Comparison of ENCODE assay signal across 8 mouse cellular contexts in the genomic region with DNA sequence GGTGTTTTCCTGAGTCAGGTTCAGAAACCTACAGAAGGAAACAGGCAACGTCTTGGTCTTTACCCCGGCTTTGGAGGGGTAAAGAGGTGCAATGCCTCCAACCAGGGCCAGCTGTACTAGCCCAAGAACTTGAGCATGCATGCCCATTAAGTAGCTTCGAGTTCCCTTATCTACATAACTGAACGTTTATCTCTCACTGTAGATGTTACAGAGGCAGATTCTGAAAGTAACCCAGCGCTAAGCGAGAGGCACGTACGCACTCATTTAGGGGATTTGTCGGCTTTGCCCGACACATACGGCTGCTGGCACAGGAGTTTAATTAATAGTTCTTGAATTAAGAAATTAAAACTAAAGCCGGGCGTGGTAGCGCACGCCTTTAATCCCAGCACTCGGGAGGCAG. TPM values are rescaled to one million over a fixed set of nuclear protein-coding genes. Genes with fewer than 3 reads are reported as not detected.
DNase-seq lines count a peak whose midpoint lies in the region; ATAC-seq and TF ChIP-seq lines count a peak whose summit lies in the region.

No protein-coding gene starts in this region.

- H3K27ac ChIP-seq in lung, embryonic 15.5 days: 0 out of 2 replicates have a peak overlapping the region, but pooled peaks have one; percentile 91
- no peak overlapping the region for H3K27ac ChIP-seq in cortical plate, adult 2 months (ENCODE audit: insufficient read depth, low read length)
- H3K27ac ChIP-seq in limb, embryonic 10.5 days: peak overlapping the region; percentile 93
- H3K27ac ChIP-seq in neural tube, embryonic 15.5 days (replicated peaks): peak overlapping the region; percentile 91; the same call in 1 of the 2 replicates

- no peak for TF ChIP-seq CTCF in cortical plate, adult 2 months (IDR thresholded peaks at IDR 0.05; ENCODE audit: extremely low read depth, insufficient read depth, low read length)

- H3K4me2 ChIP-seq in lung, embryonic 15.5 days: peak overlapping the region; percentile 76
- H3K4me2 ChIP-seq in neural tube, embryonic 15.5 days: peak overlapping the region; percentile 72

- peak overlapping the region; percentile 76 for H3K4me3 ChIP-seq in lung, embryonic 15.5 days
- peak overlapping the region; percentile 91 for H3K4me3 ChIP-seq in cortical plate, adult 2 months (ENCODE audit: insufficient read depth, low read length)
- peak overlapping the region; percentile 70 for H3K4me3 ChIP-seq in limb, embryonic 10.5 days
- H3K4me3 ChIP-seq in neural tube, embryonic 15.5 days (replicated peaks): peak overlapping the region; percentile 67

- no peaks in the 10 kb centered on the region for H3K36me3 ChIP-seq in lung, embryonic 15.5 days
- peaks cover 2% of the 10 kb centered on the region; the same call in 1 of the 2 replicates for H3K36me3 ChIP-seq in limb, embryonic 10.5 days
- no peaks in the 10 kb centered on the region for H3K36me3 ChIP-seq in neural tube, embryonic 15.5 days

- DNase-seq in lung, postnatal 36 days: no peak
- no peak for DNase-seq in limb, embryonic 10.5 days (ENCODE audit: low spot score)
- DNase-seq in retina, embryonic 14.5 days (ENCODE audit: low spot score): no peak
- DNase-seq in ovary, postnatal 36 days (ENCODE audit: low spot score): no peak
- no peak for DNase-seq in cerebellum, adult 9-10 months

- TF ChIP-seq POLR2A in cortical plate, adult 2 months (IDR thresholded peaks at IDR 0.05; ENCODE audit: extremely low read depth, insufficient read depth, low read length): no peak

- no peaks in the 10 kb centered on the region for H3K9me3 ChIP-seq in lung, embryonic 15.5 days
- no peaks in the 10 kb centered on the region for H3K9me3 ChIP-seq in limb, embryonic 10.5 days (replicated peaks)
- no peaks in the 10 kb centered on the region for H3K9me3 ChIP-seq in neural tube, embryonic 15.5 days (replicated peaks)

- 14% methylated on average over 16 of the region's 16 CpGs for WGBS in lung, embryonic 15.5 days
- WGBS in limb, embryonic 10.5 days: 36% methylated on average over 16 of the region's 16 CpGs
- 29% methylated on average over 16 of the region's 16 CpGs for WGBS in neural tube, embryonic 15.5 days

- ATAC-seq in lung, embryonic 15.5 days (ENCODE audit: borderline replicate concordance, extremely low read depth, low FRiP score, low TSS enrichment): no peak
- peak; percentile 0; the same call in 1 of the 2 replicates for ATAC-seq in neural tube, embryonic 15.5 days (ENCODE audit: low FRiP score)

- H3K27me3 ChIP-seq in lung, embryonic 15.5 days: no peaks in the 10 kb centered on the region
- no peaks in the 10 kb centered on the region for H3K27me3 ChIP-seq in limb, embryonic 10.5 days (ENCODE audit: low read depth, poor library complexity, severe bottlenecking)
- H3K27me3 ChIP-seq in neural tube, embryonic 15.5 days (replicated peaks): no peaks in the 10 kb centered on the region

- H3K4me1 ChIP-seq in lung, embryonic 15.5 days: peaks cover 10% of the 10 kb centered on the region
- peaks cover 3% of the 10 kb centered on the region for H3K4me1 ChIP-seq in cortical plate, adult 2 months (ENCODE audit: control insufficient read depth, insufficient read depth, low read length)
- H3K4me1 ChIP-seq in limb, embryonic 10.5 days: peaks cover 18% of the 10 kb centered on the region
- H3K4me1 ChIP-seq in neural tube, embryonic 15.5 days: peaks cover 28% of the 10 kb centered on the region

- peak overlapping the region; percentile 66 for H3K9ac ChIP-seq in lung, embryonic 15.5 days
- peak overlapping the region; percentile 82 for H3K9ac ChIP-seq in neural tube, embryonic 15.5 days (replicated peaks)

RNA-seq across cellular contexts. Expression of gene Prpf40b, which starts 0.6 kb away (rescaled TPM):
- 55.1 and 55.3 TPM in 2 replicates for polyA plus RNA-seq in lung, embryonic 15.5 days (2015; fragmentation: Nextera tagmentation; extraction: Ambion mirVana)
- 156 and 168 TPM in 2 replicates for polyA plus RNA-seq in cortical plate, adult 2 months (2012; rRNA removed)
- 59.3 and 71.2 TPM in 2 replicates for polyA plus RNA-seq in limb, embryonic 10.5 days (2016; fragmentation: Nextera tagmentation; extraction: Ambion mirVana)
- 95.7 and 111 TPM in 2 replicates for polyA plus RNA-seq in neural tube, embryonic 15.5 days (2015; fragmentation: Nextera tagmentation; extraction: Ambion mirVana)

RNA-seq across cellular contexts. Expression of gene Fam186b, which starts 1.4 kb away (rescaled TPM):
- polyA plus RNA-seq in lung, embryonic 15.5 days (2015; fragmentation: Nextera tagmentation; extraction: Ambion mirVana): 0.05 and 0.35 TPM in 2 replicates
- 0.69 and 1.1 TPM in 2 replicates for polyA plus RNA-seq in cortical plate, adult 2 months (2012; rRNA removed)
- polyA plus RNA-seq in limb, embryonic 10.5 days (2016; fragmentation: Nextera tagmentation; extraction: Ambion mirVana): 0.21 and 0.29 TPM in 2 replicates
- 0.73 and 0.97 TPM in 2 replicates for polyA plus RNA-seq in neural tube, embryonic 15.5 days (2015; fragmentation: Nextera tagmentation; extraction: Ambion mirVana)

RNA-seq across cellular contexts. Expression of gene Mcrs1, which starts 42.5 kb away (rescaled TPM):
- polyA plus RNA-seq in lung, embryonic 15.5 days (2015; fragmentation: Nextera tagmentation; extraction: Ambion mirVana): 141 TPM in 2 replicates
- polyA plus RNA-seq in cortical plate, adult 2 months (2012; rRNA removed): 109 and 112 TPM in 2 replicates
- polyA plus RNA-seq in limb, embryonic 10.5 days (2016; fragmentation: Nextera tagmentation; extraction: Ambion mirVana): 180 and 190 TPM in 2 replicates
- polyA plus RNA-seq in neural tube, embryonic 15.5 days (2015; fragmentation: Nextera tagmentation; extraction: Ambion mirVana): 185 and 190 TPM in 2 replicates
